Mouse (Mus musculus): ENCODE results near the gene Tmeff1. TPM values are rescaled to one million over a fixed set of nuclear protein-coding genes. Genes with fewer than 3 reads are reported as not detected.

Tmeff1 gene
- polyA plus RNA-seq, 1 experiment from 2014 or later: 25.8 TPM

GRCm38 (mm10) chr4:48543071-48543865 lies 41.7 kb upstream of the Tmeff1 start:
- Histone ChIP-seq H3K36me3 (ENCODE audit: control insufficient read depth, insufficient read depth, low read length) (no peaks in the 10 kb centered on the region), H3K4me2 (no peak overlapping the region), H3K4me3 (ENCODE audit: low read depth, low read length) (no peak overlapping the region), H3K27ac (ENCODE audit: low read depth, low read length) (no peak overlapping the region), H3K27me3 (replicated peaks; ENCODE audit: control insufficient read depth, insufficient read depth, low read length) (peaks cover 7% of the 10 kb centered on the region; the same call in 1 of the 2 replicates), H3K4me1 (replicated peaks; ENCODE audit: control insufficient read depth, insufficient read depth, low read length) (peaks cover 29% of the 10 kb centered on the region), H3K9ac (ENCODE audit: low read depth, low read length) (no peak overlapping the region), H3K9me3 (ENCODE audit: control insufficient read depth, low read length) (no peaks in the 10 kb centered on the region)
- ATAC-seq (replicated peaks; ENCODE audit: low FRiP score) (no peak), DNase-seq (ENCODE audit: low spot score) (no peak)
- 67% methylated on average over 6 of the region's 6 CpGs for WGBS

- no peak overlapping the region for H3K4me2 ChIP-seq
- no peak overlapping the region for H3K4me3 ChIP-seq (ENCODE audit: low read depth, low read length)
- no peaks in the 10 kb centered on the region for H3K9me3 ChIP-seq (ENCODE audit: control insufficient read depth, low read length)
- peaks cover 29% of the 10 kb centered on the region for H3K4me1 ChIP-seq (replicated peaks; ENCODE audit: control insufficient read depth, insufficient read depth, low read length)
- 81% methylated on average over 8 of the region's 8 CpGs for WGBS
- no peak overlapping the region for H3K27ac ChIP-seq (ENCODE audit: low read depth, low read length)
- no peak for ATAC-seq (replicated peaks; ENCODE audit: low FRiP score)
- H3K9ac ChIP-seq (ENCODE audit: low read depth, low read length): no peak overlapping the region
- peaks cover 7% of the 10 kb centered on the region; the same call in 1 of the 2 replicates for H3K27me3 ChIP-seq (replicated peaks; ENCODE audit: control insufficient read depth, insufficient read depth, low read length)
- DNase-seq (ENCODE audit: low spot score): no peak
- no peaks in the 10 kb centered on the region for H3K36me3 ChIP-seq (ENCODE audit: control insufficient read depth, insufficient read depth, low read length)
Observed at GRCm38 (mm10) chr4:48544141-48544540, 40.8 kb upstream of the Tmeff1 start.

DNA sequence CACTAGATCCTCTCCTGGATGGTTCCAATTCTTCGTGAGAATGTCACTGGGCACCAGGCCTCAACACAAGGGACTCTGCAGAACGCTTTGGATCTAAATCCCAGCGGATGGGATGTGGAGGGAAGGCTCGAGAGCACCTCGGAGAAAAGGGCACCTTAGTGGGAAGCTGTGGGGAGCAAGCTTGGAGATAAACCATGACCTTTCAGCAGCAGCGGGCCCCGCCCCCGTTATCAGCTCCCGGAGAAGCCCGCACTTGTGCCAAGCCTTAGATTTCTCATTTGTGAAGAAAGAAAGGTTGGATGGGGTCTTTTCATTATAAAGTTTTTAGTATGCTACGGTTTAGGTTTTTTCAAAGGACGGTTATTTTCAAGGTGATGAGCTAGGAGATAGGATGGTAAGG lies 39.0 kb upstream of the Tmeff1 start:
- Histone ChIP-seq H3K4me3 (ENCODE audit: low read depth, low read length) (no peak overlapping the region), H3K27ac (ENCODE audit: low read depth, low read length) (no peak overlapping the region), H3K4me2 (no peak overlapping the region), H3K9me3 (ENCODE audit: control insufficient read depth, low read length) (no peaks in the 10 kb centered on the region), H3K27me3 (replicated peaks; ENCODE audit: control insufficient read depth, insufficient read depth, low read length) (0 out of 2 replicates have a peak, but pooled peaks cover 2% of the 10 kb centered on the region), H3K9ac (ENCODE audit: low read depth, low read length) (no peak overlapping the region), H3K4me1 (replicated peaks; ENCODE audit: control insufficient read depth, insufficient read depth, low read length) (peaks cover 26% of the 10 kb centered on the region), H3K36me3 (ENCODE audit: control insufficient read depth, insufficient read depth, low read length) (no peaks in the 10 kb centered on the region)
- no peak for ATAC-seq (replicated peaks; ENCODE audit: low FRiP score)
- 37% methylated on average over 12 of the region's 12 CpGs for WGBS
- no peak for DNase-seq (ENCODE audit: low spot score)

GRCm38 (mm10) chr4:48546568-48547496 lies 38.1 kb upstream of the Tmeff1 start:
- 0 out of 2 replicates have a peak, but pooled peaks cover 2% of the 10 kb centered on the region for H3K36me3 ChIP-seq (ENCODE audit: control insufficient read depth, insufficient read depth, low read length)
- no peak overlapping the region for H3K27ac ChIP-seq (ENCODE audit: low read depth, low read length)
- 80% methylated on average over 9 of the region's 9 CpGs for WGBS
- H3K27me3 ChIP-seq (replicated peaks; ENCODE audit: control insufficient read depth, insufficient read depth, low read length): 0 out of 2 replicates have a peak, but pooled peaks cover 2% of the 10 kb centered on the region
- DNase-seq (ENCODE audit: low spot score): no peak
- H3K9ac ChIP-seq (ENCODE audit: low read depth, low read length): no peak overlapping the region
- H3K9me3 ChIP-seq (ENCODE audit: control insufficient read depth, low read length): no peaks in the 10 kb centered on the region
- H3K4me2 ChIP-seq: no peak overlapping the region
- H3K4me1 ChIP-seq (replicated peaks; ENCODE audit: control insufficient read depth, insufficient read depth, low read length): peaks cover 23% of the 10 kb centered on the region
- no peak for ATAC-seq (replicated peaks; ENCODE audit: low FRiP score)
- no peak overlapping the region for H3K4me3 ChIP-seq (ENCODE audit: low read depth, low read length)

DNA sequence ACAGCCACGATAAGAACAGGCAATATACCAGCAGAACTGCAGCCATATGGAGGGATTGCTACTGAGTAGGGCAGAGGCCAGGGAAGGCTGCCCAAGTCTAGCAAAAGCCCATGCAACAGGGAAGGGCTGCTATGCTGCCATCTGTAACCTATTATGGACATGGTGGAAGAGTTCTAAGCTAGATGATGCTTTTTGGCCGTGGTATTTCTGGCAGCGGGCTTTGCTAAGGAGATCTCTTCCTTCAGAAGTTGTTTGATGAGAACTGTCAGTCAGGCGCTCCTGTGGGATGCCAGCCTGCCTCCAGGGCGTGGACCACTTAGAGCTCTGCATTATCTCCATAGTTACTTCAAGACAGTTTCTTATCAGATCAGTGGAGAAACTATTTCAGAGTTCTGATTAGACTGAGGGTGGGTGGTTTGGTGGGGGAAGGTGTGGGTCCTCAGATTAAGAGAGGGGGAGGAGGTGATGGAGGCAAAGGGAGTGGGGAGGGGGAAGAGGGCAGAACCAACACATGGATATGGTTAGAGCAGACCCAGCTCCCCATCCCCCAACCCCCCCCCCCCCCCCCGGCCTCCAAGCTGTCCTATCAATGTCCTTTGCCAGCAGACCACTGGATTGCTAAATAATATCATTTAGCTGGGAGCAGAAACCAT lies 36.5 kb upstream of the Tmeff1 start:
- Histone ChIP-seq H3K4me2 (no peak overlapping the region), H3K4me3 (ENCODE audit: low read depth, low read length) (no peak overlapping the region), H3K27ac (ENCODE audit: low read depth, low read length) (no peak overlapping the region), H3K4me1 (replicated peaks; ENCODE audit: control insufficient read depth, insufficient read depth, low read length) (peaks cover 12% of the 10 kb centered on the region), H3K36me3 (ENCODE audit: control insufficient read depth, insufficient read depth, low read length) (peaks cover 5% of the 10 kb centered on the region; the same call in 1 of the 2 replicates), H3K27me3 (replicated peaks; ENCODE audit: control insufficient read depth, insufficient read depth, low read length) (no peaks in the 10 kb centered on the region), H3K9me3 (ENCODE audit: control insufficient read depth, low read length) (no peaks in the 10 kb centered on the region), H3K9ac (ENCODE audit: low read depth, low read length) (no peak overlapping the region)
- DNase-seq (ENCODE audit: low spot score) (no peak), ATAC-seq (replicated peaks; ENCODE audit: low FRiP score) (no peak)
- 52% methylated on average over 6 of the region's 6 CpGs for WGBS

GRCm38 (mm10) chr4:48549661-48550060 lies 35.3 kb upstream of the Tmeff1 start:
- no peak for ATAC-seq (replicated peaks; ENCODE audit: low FRiP score)

DNA sequence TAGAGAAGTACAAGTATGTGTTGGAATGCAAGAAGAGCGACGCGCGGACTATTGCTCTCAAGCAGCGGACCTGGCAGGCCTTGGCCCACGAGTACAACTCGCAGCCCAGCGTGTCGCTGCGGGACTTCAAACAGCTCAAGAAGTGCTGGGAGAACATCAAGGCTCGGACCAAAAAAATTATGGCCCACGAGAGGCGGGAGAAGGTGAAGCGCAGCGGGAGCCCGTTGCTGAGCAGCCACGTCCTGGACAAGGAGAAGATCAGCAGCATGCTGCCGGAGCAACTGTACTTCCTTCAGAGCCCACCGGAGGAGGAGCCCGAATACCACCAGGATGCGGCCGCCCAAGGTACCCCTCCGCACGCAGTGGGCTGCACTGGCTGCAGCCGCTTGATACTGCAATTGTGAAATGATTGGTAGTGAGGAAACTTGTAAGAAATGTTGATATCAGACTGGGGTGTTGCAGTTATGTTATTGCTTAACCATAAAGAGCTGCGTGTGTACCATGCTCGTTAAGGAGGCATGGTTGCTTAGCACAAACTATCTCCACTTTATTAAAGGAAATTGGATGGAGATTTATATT lies 32.4 kb upstream of the Tmeff1 start:
- Histone ChIP-seq H3K9ac (ENCODE audit: low read depth, low read length) (no peak overlapping the region), H3K4me1 (replicated peaks; ENCODE audit: control insufficient read depth, insufficient read depth, low read length) (no peaks in the 10 kb centered on the region), H3K9me3 (ENCODE audit: control insufficient read depth, low read length) (no peaks in the 10 kb centered on the region), H3K4me2 (no peak overlapping the region), H3K4me3 (ENCODE audit: low read depth, low read length) (no peak overlapping the region), H3K36me3 (ENCODE audit: control insufficient read depth, insufficient read depth, low read length) (peaks cover 7% of the 10 kb centered on the region; the same call in 1 of the 2 replicates), H3K27me3 (replicated peaks; ENCODE audit: control insufficient read depth, insufficient read depth, low read length) (no peaks in the 10 kb centered on the region), H3K27ac (ENCODE audit: low read depth, low read length) (no peak overlapping the region)
- no peak for ATAC-seq (replicated peaks; ENCODE audit: low FRiP score)
- DNase-seq (ENCODE audit: low spot score): no peak
- WGBS: 93% methylated on average over 27 of the region's 27 CpGs

More at GRCm38 (mm10) chr4:48549661-48550060, 35.3 kb upstream of the Tmeff1 start:
- Histone ChIP-seq H3K4me3 (ENCODE audit: low read depth, low read length) (no peak overlapping the region), H3K9ac (ENCODE audit: low read depth, low read length) (no peak overlapping the region), H3K27ac (ENCODE audit: low read depth, low read length) (no peak overlapping the region), H3K9me3 (ENCODE audit: control insufficient read depth, low read length) (no peaks in the 10 kb centered on the region), H3K4me1 (replicated peaks; ENCODE audit: control insufficient read depth, insufficient read depth, low read length) (peaks cover 12% of the 10 kb centered on the region), H3K4me2 (no peak overlapping the region), H3K36me3 (ENCODE audit: control insufficient read depth, insufficient read depth, low read length) (peaks cover 7% of the 10 kb centered on the region; the same call in 1 of the 2 replicates), H3K27me3 (replicated peaks; ENCODE audit: control insufficient read depth, insufficient read depth, low read length) (no peaks in the 10 kb centered on the region)
- WGBS: 77% methylated on average over 5 of the region's 5 CpGs
- no peak for DNase-seq (ENCODE audit: low spot score)

- DNase-seq (ENCODE audit: low spot score): no peak
- ATAC-seq (replicated peaks; ENCODE audit: low FRiP score): no peak
- no peaks in the 10 kb centered on the region for H3K4me1 ChIP-seq (replicated peaks; ENCODE audit: control insufficient read depth, insufficient read depth, low read length)
- no peak overlapping the region for H3K27ac ChIP-seq (ENCODE audit: low read depth, low read length)
- H3K9ac ChIP-seq (ENCODE audit: low read depth, low read length): no peak overlapping the region
- H3K27me3 ChIP-seq (replicated peaks; ENCODE audit: control insufficient read depth, insufficient read depth, low read length): no peaks in the 10 kb centered on the region
- WGBS: 80% methylated on average over 7 of the region's 7 CpGs
- H3K4me2 ChIP-seq: no peak overlapping the region
- no peak overlapping the region for H3K4me3 ChIP-seq (ENCODE audit: low read depth, low read length)
- H3K36me3 ChIP-seq (ENCODE audit: control insufficient read depth, insufficient read depth, low read length): peaks cover 7% of the 10 kb centered on the region; the same call in 1 of the 2 replicates
- H3K9me3 ChIP-seq (ENCODE audit: control insufficient read depth, low read length): no peaks in the 10 kb centered on the region
Observed at GRCm38 (mm10) chr4:48554132-48554531, 30.8 kb upstream of the Tmeff1 start.

All from liver, embryonic 11.5 days (tissue).